Mouse (Mus musculus) cerebellum, adult 8-10 months (tissue): ENCODE results near the gene Col4a2.
A peak's percentile ranks its signal among the peaks of the same experiment; 100 is the strongest.

ENCODE experiments used
- DNase-seq: peaks from one replicate; pipeline ENCODE4 v3.0.0; 2022

Col4a2 gene

DNA sequence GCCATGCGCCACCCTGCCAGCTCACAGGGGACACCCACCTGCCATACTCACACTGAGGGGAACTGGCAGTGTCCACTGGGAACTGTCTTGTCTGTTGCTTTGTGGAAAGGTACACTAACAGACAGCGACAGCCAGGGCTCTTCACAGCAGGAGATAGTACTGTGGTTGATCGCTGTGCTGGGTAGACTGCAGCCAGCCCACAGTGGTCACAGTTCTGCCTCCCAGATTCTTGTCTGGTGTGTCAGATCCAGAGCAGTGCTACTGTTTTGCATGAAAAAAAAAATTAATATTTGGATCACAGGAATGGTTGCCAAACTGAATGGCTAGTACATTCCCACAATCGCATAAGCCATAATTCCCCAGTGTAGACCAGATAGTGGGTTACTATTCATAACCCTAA, 74.7 kb downstream of the Col4a2 start:
- DNase-seq, result no peak

DNA sequence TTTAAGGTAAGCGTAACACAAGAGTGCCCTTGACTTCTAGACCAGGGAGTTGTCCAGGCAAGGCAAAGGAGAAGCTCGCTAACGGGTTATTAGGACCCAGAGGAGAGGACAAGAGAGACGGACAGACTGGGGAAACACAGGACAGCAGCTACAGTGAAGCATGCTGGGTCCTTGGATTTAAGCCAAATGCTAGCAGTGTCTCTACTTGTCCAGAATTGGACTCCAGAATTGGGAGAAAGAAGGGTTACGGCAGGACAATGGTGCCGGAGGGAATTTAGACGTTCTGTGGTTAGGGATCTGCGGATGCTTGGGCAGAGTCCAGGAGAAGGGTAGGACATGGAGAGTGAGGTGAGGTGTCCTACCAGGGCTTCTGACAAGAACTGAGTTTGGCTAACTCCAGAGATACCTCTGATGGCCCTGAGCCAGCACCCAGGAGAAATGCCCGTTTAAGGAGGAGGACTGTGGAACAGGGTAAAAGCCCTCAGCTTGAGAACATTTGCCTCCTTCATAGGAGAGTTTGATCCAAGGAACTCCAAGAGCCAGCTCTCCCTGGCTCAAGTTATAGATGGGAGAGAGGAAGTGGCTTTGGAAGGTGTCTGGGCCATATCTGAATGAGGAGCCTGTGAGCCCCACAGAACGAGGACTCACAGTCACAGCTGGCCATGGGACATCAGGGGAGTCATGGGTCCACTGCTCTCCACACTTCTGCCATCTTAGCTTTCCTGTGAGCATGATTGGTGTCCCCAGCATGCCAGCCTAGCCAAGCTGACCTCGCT, 76.9 kb downstream of the Col4a2 start:
- no peak for DNase-seq

DNA sequence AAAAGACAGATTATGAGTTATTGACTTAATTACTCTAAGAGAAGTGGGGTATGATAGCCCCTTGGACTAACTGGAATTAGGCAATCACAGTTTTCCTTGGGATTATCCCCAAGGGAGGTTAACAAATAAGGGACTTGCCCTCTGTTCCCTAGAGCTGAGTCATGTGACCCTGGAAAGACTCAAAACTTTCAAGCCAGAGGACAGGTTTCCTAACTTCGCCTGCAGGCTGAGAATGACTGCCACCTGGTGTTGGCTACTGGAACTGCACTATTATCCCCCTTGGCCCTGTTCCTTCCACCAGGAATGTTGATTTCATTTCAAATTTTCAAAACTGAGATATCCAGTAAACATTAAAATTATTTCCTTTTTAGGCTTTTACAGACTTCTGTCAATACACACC, 80.1 kb downstream of the Col4a2 start:
- DNase-seq, result peak; percentile 42

- no peak for DNase-seq
Observed at GRCm38 (mm10) chr8:11393161-11393560, 80.6 kb downstream of the Col4a2 start.

GRCm38 (mm10) chr8:11393607-11394006, 81.0 kb downstream of the Col4a2 start:
- no peak for DNase-seq

DNA sequence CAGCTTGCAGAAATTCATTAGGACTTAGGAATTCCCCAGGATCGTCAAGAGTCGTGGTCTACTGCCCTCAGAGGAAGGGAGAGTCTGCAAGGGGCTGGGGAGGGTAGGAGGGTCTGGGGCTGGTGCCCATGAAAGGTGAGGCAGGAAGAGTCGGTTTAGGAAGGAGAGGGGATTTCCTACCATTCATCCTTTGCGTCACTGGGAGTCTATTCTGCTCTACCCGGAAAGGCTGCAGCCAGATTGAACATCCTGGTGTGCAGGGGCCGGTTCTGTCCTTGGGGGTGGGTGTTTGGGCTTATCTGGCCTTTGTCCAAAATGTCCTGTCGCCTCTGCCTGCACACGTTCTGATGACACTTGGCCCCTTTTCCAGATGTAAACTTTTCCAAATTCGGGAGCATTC, 82.2 kb downstream of the Col4a2 start:
- no peak for DNase-seq

DNA sequence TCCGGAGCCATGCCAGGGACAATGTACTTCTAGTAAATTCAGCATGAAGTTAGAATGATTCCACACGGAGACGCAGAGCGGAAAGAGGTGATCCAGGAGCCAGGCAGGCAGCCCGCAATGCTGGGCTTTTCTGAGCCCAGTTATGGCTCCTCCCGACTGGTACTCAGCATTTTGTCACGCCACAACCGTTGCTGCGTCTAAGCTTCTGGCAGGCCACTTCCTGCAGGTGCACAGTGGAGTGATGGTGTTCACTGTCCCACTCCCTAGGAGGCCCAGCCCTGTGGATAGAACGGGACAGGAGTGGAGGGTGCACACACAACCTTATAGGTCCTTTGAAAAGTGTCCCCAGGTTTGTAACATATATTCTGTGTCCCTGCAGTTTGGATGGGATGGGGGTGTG, 83.0 kb downstream of the Col4a2 start:
- no peak for DNase-seq

GRCm38 (mm10) chr8:11396111-11396510, 83.5 kb downstream of the Col4a2 start:
- no peak for DNase-seq

GRCm38 (mm10) chr8:11397126-11397525, 84.5 kb downstream of the Col4a2 start:
- no peak for DNase-seq

DNA sequence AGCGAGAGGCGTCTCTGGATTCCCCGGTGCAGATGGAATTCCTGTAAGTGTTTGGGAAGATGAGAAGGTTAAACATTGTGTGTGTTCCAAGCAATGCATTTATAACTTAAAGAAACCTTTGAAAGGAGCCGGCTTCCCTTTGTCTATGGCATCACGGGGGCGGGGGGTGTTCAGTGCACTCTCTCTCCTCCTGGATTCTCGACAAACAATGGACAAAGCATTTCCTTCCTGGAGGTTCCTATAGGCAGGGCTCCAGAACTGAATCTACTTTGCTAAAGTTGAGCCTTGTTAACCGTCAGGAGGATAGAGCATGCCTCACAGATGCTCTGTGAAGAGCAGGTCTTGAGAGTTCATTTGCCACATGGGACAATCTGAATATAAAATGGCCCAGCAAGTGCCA, 87.1 kb downstream of the Col4a2 start:
- DNase-seq, result no peak

DNA sequence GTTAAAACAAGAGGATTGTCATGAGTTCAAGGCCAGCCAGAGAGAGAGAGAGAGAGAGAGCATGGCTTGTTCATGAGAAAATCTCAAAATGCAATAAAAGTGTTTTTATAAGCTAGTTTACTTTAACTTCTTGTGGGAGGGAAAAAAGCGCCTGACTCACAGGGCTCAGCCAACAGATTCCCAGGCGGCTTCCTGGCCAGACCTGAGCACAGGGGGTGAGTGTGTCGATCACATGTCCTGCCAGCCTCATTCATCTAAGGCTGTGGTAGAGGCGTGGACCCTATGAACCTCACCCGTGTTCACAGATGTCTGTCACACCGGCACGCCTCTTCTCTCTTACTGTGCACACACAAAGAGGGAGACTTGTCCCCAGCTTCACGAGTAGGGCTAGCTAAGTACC, 87.6 kb downstream of the Col4a2 start:
- DNase-seq, result no peak

DNA sequence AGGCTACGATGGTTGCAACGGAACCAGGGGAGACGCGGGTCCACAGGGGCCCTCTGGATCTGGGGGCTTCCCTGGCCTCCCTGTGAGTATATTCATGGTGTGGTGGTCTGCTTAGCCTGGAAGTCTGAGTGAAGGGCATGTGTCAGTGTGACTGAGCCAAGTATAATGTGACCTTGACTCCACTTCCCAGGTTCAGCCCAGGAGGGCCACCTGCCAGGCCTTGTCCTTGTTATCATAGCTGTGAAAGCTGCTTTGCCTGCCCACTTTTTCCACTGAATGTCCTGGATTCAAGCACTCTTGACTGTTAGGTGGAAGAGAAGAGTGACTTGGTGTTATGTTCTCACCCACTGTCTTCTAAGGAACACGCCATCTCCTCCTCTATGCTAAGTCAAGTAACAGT, 88.6 kb downstream of the Col4a2 start:
- DNase-seq, result no peak

DNA sequence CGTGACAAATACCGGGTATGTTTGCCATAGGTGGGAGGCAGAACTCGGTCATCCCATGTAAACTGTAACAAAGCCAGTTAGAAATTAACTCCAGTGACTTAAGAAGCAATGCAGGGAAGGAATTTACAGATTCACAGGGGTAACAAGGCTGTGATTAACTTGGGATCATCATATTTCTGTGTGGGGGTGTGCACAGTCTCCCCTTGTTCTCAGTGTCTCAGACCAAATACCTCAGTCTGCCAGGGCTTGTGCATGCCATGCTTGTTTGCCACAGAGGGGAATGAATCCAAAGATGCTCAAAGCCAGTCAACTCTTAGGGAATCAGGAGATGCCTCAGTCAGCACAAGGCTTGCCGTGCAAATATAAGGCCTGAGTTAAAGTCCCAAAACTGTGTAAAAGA, 89.6 kb downstream of the Col4a2 start:
- DNase-seq, result no peak

GRCm38 (mm10) chr8:11403813-11404212, 91.2 kb downstream of the Col4a2 start:
- DNase-seq, result no peak

DNA sequence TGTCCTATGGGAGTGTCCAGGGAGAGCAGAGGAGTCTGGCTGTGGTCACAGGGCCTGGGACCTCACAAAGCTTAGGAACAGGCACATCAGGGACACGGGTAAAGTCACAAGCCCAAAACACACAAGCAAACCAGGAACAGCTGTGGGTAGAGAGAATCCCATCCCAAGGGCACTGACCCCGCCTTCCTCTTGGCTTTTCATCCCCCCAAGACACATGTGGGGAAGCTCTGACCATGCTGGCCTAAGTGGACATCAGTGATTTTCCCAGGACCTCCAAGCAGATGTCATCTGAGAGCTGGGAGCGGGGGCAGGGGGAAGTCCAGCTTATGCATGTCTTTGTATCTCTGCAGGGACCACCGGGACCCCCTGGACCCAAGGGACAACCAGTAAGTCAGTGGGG, 92.0 kb downstream of the Col4a2 start:
- DNase-seq, result no peak

GRCm38 (mm10) chr8:11405722-11406481, 93.3 kb downstream of the Col4a2 start:
- no peak for DNase-seq

- no peak for DNase-seq
Observed at GRCm38 (mm10) chr8:11411504-11412124, 99.0 kb downstream of the Col4a2 start.

DNA sequence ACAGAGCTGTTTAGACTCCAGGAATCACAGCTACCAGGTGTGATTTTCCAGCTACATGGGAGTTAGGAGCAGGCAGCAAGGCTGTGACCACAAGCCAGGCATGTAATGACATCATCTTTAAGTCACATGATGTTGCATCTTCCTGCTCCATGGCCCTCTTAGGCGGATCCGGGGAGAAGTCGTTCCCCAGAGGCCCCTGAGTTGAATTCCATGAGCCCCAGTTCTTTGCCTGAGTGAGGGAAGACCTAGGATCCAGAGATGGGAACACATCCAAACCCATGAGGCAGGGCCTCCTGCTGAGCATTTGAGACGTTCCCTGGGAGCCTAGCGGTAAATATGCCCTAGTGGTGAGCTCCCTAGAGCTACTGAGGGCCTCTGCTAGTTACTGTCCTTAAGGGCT, 99.8 kb downstream of the Col4a2 start:
- DNase-seq, result no peak

GRCm38 (mm10) chr8:11414304-11414703, 101.7 kb downstream of the Col4a2 start:
- no peak for DNase-seq

DNA sequence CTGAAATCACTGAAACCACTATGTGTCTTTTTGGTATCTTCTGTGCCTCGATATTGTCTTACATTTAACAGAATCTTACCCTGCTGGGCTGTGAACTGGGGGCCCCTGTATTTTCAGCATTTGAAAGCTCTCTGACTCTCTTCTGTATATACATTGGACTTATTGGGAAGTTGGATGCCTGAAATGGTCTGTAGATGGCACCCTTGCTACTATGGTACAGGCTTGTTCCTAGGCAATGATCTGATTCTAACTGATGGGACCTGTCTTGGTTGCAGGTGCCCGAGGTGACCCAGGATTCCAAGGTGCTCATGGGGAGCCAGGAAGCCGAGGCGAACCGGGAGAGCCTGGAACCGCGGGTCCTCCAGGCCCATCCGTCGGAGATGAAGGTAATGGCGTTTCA, 102.5 kb downstream of the Col4a2 start:
- no peak for DNase-seq

- DNase-seq, result no peak
Observed at GRCm38 (mm10) chr8:11417762-11418161, 105.2 kb downstream of the Col4a2 start.

DNA sequence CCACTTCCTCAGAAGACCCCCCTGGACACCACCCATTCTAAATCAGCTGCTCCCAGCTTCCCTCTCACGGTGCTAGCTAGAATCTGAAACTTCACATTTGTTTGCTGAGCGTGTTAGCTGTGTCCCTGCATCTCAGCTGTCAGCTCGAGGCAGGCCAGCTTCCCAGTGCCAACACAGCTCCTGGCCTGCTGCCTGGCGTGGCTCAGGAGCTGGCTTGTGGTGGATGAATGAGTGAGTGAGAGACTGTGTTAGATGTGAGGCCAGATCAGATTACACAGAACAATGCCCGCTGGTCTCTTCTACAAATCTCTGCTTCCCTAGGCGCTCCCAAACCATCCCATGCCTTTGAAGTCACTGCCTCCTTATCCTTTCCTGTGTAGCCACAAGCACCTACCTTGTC, 106.6 kb downstream of the Col4a2 start:
- peak; percentile 63 for DNase-seq

GRCm38 (mm10) chr8:11419645-11420044, 107.0 kb downstream of the Col4a2 start:
- DNase-seq, result peak; percentile 51

DNA sequence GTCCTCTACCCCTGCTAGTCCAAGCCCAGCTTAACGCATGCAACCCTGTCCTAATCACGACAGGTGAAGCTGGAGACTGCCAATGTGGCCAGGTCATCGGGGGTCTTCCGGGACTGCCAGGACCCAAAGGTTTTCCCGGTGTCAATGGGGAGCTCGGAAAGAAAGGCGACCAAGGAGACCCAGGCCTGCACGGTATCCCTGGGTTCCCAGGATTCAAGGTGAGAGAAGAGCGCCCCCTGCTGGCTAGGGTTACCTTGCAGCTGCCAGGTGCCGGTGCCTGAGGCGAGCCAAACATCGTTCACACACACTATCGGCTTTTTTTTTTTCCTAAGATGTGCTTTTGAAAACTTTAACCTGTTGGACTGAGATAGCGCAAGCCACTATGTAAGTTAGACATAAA, 108.5 kb downstream of the Col4a2 start:
- DNase-seq, result peak; percentile 20
